Mouse (Mus musculus) neural tube, embryonic 14.5 days (tissue): ENCODE measurements around the gene Ubxn2a. TPM values are rescaled to one million over a fixed set of nuclear protein-coding genes. Genes with fewer than 3 reads are reported as not detected.

ENCODE experiments used
- ATAC-seq: fragments of 200-750 bp; cut with Nextera tagmentation; 2 replicates; pipeline ENCODE4 v1.8.0; 2017; ENCODE audit warnings: low read depth, mild to moderate bottlenecking, moderate TSS enrichment, moderate library complexity
- H3K27ac ChIP-seq: fragments of 300-500 bp; sonication (generic); 2 replicates; pipeline ENCODE4 v1.5.1; 2014; ENCODE audit warnings: low read depth, mild to moderate bottlenecking, control low read depth, low read length, moderate library complexity, mixed read lengths
- H3K27me3 ChIP-seq: fragments of 300-500 bp; sonication (generic); 2 replicates; pipeline ENCODE4 v1.6.1; 2014; ENCODE audit warnings: low read length; ENCODE audit not compliant: control insufficient read depth, insufficient read depth
- H3K36me3 ChIP-seq: fragments of 300-500 bp; sonication (generic); 2 replicates; pipeline ENCODE4 v1.6.1; 2014; ENCODE audit warnings: low read length, mixed read lengths; ENCODE audit not compliant: control insufficient read depth, insufficient read depth
- H3K4me1 ChIP-seq: fragments of 300-500 bp; sonication (generic); 2 replicates; pipeline ENCODE4 v1.6.1; 2014; ENCODE audit warnings: low read length; ENCODE audit not compliant: control insufficient read depth, insufficient read depth
- H3K4me2 ChIP-seq: fragments of 300-500 bp; sonication (generic); 2 replicates; pipeline ENCODE4 v1.6.1; 2014; ENCODE audit warnings: mild to moderate bottlenecking, low read depth, low read length, control low read depth
- H3K4me3 ChIP-seq: fragments of 300-500 bp; sonication (generic); 2 replicates; pipeline ENCODE4 v1.5.1; 2014; ENCODE audit warnings: low read depth, low read length, control low read depth, mixed read lengths
- H3K9ac ChIP-seq: fragments of 300-500 bp; sonication (generic); replicated peaks from 2 replicates; pipeline ENCODE4 v1.6.1; 2014; ENCODE audit warnings: low read depth, mild to moderate bottlenecking, control low read depth, low read length, mixed read lengths
- H3K9me3 ChIP-seq: fragments of 300-500 bp; sonication (generic); 2 replicates; pipeline ENCODE4 v1.6.1; 2016; ENCODE audit warnings: low read length; ENCODE audit not compliant: control insufficient read depth
- WGBS: fragments of 180-500 bp; shearing (Covaris S2); extraction: QIAGEN DNeasy Blood & Tissue Kit; methylation state at CpG from one replicate; pipeline ENCODE4 v1.1.7; 2014; 5-methylcytosine and 5-hydroxymethylcytosine counted together
- polyA plus RNA-seq: library from polyadenylated mRNA; unstranded; fragments of >200 nt; fragmentation: Nextera tagmentation; extraction: Ambion mirVana; gene quantifications from 2 replicates; pipeline ENCODE4 v1.2.1, GENCODE M21; 2014

Gene Ubxn2a
- 45.7 and 47.3 TPM in 2 replicates for polyA plus RNA-seq

GRCm38 (mm10) chr12:4906951-4907906, at the start of gene Ubxn2a:
Ubxn2a (minus strand) TSS chr12:4907705.
- H3K27ac ChIP-seq, result peak within 1 kb of the TSS; percentile 82
- peak; percentile 93 for ATAC-seq
- H3K9me3 ChIP-seq, result no peaks in the 10 kb centered on the region
- H3K4me1 ChIP-seq, result no peaks in the 10 kb centered on the region; the same call in 1 of the 2 replicates
- H3K9ac ChIP-seq, result peak within 1 kb of the TSS; percentile 83
- WGBS, result under 1% methylated on average over 97 of the region's 125 CpGs
- H3K27me3 ChIP-seq, result no peaks in the 10 kb centered on the region
- peak within 1 kb of the TSS; percentile 66 for H3K4me3 ChIP-seq
- no peaks in the 10 kb centered on the region for H3K36me3 ChIP-seq
- peak within 1 kb of the TSS; percentile 68 for H3K4me2 ChIP-seq

- ATAC-seq, result no peak
- Histone ChIP-seq H3K4me3 (no peak overlapping the region), H3K4me1 (no peaks in the 10 kb centered on the region), H3K27me3 (no peaks in the 10 kb centered on the region), H3K36me3 (peaks cover 9% of the 10 kb centered on the region; the same call in 1 of the 2 replicates), H3K9me3 (no peaks in the 10 kb centered on the region), H3K9ac (no peak overlapping the region), H3K4me2 (no peak overlapping the region), H3K27ac (no peak overlapping the region)
- WGBS, result 84% methylated on average over 4 of the region's 4 CpGs
Measured at GRCm38 (mm10) chr12:4953156-4953555, 45.7 kb upstream of the Ubxn2a start.

- H3K4me3 ChIP-seq, result no peak overlapping the region
- H3K27ac ChIP-seq, result no peak overlapping the region
- H3K9me3 ChIP-seq, result no peaks in the 10 kb centered on the region
- no peaks in the 10 kb centered on the region for H3K27me3 ChIP-seq
- no peak for ATAC-seq
- no peaks in the 10 kb centered on the region for H3K4me1 ChIP-seq
- no peak overlapping the region for H3K9ac ChIP-seq
- 91% methylated on average over 1 of the region's 1 CpGs for WGBS
- H3K36me3 ChIP-seq, result peaks cover 16% of the 10 kb centered on the region; the same call in 1 of the 2 replicates
- H3K4me2 ChIP-seq, result no peak overlapping the region
Measured at GRCm38 (mm10) chr12:4952272-4952671, 44.8 kb upstream of the Ubxn2a start.

- ATAC-seq, result no peak
- no peaks in the 10 kb centered on the region for H3K4me1 ChIP-seq
- H3K27ac ChIP-seq, result no peak overlapping the region
- H3K27me3 ChIP-seq, result no peaks in the 10 kb centered on the region
- H3K9me3 ChIP-seq, result no peaks in the 10 kb centered on the region
- no peak overlapping the region for H3K4me3 ChIP-seq
- H3K4me2 ChIP-seq, result no peak overlapping the region
- H3K9ac ChIP-seq, result no peak overlapping the region
- no peaks in the 10 kb centered on the region for H3K36me3 ChIP-seq
- WGBS, result 92% methylated on average over 3 of the region's 3 CpGs
Measured at GRCm38 (mm10) chr12:4930820-4931548, 23.5 kb upstream of the Ubxn2a start.

- ATAC-seq, result no peak
- Histone ChIP-seq H3K36me3 (no peaks in the 10 kb centered on the region), H3K9ac (no peak overlapping the region), H3K4me1 (no peaks in the 10 kb centered on the region), H3K9me3 (no peaks in the 10 kb centered on the region), H3K4me3 (no peak overlapping the region), H3K27me3 (no peaks in the 10 kb centered on the region), H3K4me2 (no peak overlapping the region), H3K27ac (no peak overlapping the region)
- 85% methylated on average over 2 of the region's 2 CpGs for WGBS
Measured at GRCm38 (mm10) chr12:4928197-4928596, 20.7 kb upstream of the Ubxn2a start.

- Histone ChIP-seq H3K4me2 (peak overlapping the region; percentile 65), H3K9ac (peak overlapping the region; percentile 99), H3K9me3 (no peaks in the 10 kb centered on the region), H3K27ac (peak overlapping the region; percentile 98), H3K27me3 (no peaks in the 10 kb centered on the region), H3K4me3 (peak overlapping the region; percentile 98), H3K36me3 (no peaks in the 10 kb centered on the region), H3K4me1 (peaks cover 5% of the 10 kb centered on the region; the same call in 1 of the 2 replicates)
- WGBS, result under 1% methylated on average over 44 of the region's 48 CpGs
- ATAC-seq, result peak; percentile 57
Measured at GRCm38 (mm10) chr12:4917805-4918591, 10.5 kb upstream of the Ubxn2a start.

- WGBS, result under 1% methylated on average over 82 of the region's 89 CpGs
Measured at GRCm38 (mm10) chr12:4916994-4917804, 9.7 kb upstream of the Ubxn2a start, which contains the start of gene Atad2b. Atad2b (plus strand) TSS chr12:4917353.

GRCm38 (mm10) chr12:4914944-4915343, 7.4 kb upstream of the Ubxn2a start:
- Histone ChIP-seq H3K9me3 (no peaks in the 10 kb centered on the region), H3K4me3 (no peak overlapping the region), H3K36me3 (no peaks in the 10 kb centered on the region), H3K4me2 (no peak overlapping the region), H3K9ac (no peak overlapping the region), H3K4me1 (peaks cover 5% of the 10 kb centered on the region; the same call in 1 of the 2 replicates), H3K27me3 (no peaks in the 10 kb centered on the region), H3K27ac (no peak overlapping the region)
- ATAC-seq, result no peak
- 77% methylated on average over 3 of the region's 3 CpGs for WGBS

More at GRCm38 (mm10) chr12:4916994-4917804, 9.7 kb upstream of the Ubxn2a start, which contains the start of gene Atad2b:
- peaks cover 5% of the 10 kb centered on the region; the same call in 1 of the 2 replicates for H3K4me1 ChIP-seq
- peak within 1 kb of the TSS; percentile 99 for H3K9ac ChIP-seq
- peak within 1 kb of the TSS; percentile 98 for H3K27ac ChIP-seq
- peak within 1 kb of the TSS; percentile 98 for H3K4me3 ChIP-seq
- no peaks in the 10 kb centered on the region for H3K9me3 ChIP-seq
- H3K4me2 ChIP-seq, result peak within 1 kb of the TSS; percentile 65
- no peaks in the 10 kb centered on the region for H3K27me3 ChIP-seq
- ATAC-seq, result peak; percentile 97
- no peaks in the 10 kb centered on the region for H3K36me3 ChIP-seq
